Mouse (Mus musculus) induced T-regulatory cell, adult 2 months (primary cell): ENCODE results near the gene Kalrn.

Experiments used
- DNase-seq: peaks from one replicate; pipeline ENCODE4 v3.0.0-alpha.2; 2012; ENCODE audit warnings: low read depth

The Kalrn gene

GRCm38 (mm10) chr16:34036327-34037047 is 536.8 kb downstream of the Kalrn start:
- DNase-seq = no peak

GRCm38 (mm10) chr16:34035780-34036179 is 537.6 kb downstream of the Kalrn start:
- DNase-seq = no peak

GRCm38 (mm10) chr16:34034267-34034666 is 539.1 kb downstream of the Kalrn start:
- no peak for DNase-seq

- DNase-seq = no peak
Observed at GRCm38 (mm10) chr16:34032011-34032645, 541.2 kb downstream of the Kalrn start.

GRCm38 (mm10) chr16:34031565-34031964 is 541.8 kb downstream of the Kalrn start:
- no peak for DNase-seq

GRCm38 (mm10) chr16:34030379-34030778 is 543.0 kb downstream of the Kalrn start:
- no peak for DNase-seq

- DNase-seq = no peak
Observed at GRCm38 (mm10) chr16:34029790-34030189, 543.5 kb downstream of the Kalrn start.

GRCm38 (mm10) chr16:34017241-34017640 is 556.1 kb downstream of the Kalrn start:
- no peak for DNase-seq

- no peak for DNase-seq
Observed at GRCm38 (mm10) chr16:34011991-34012845, 561.1 kb downstream of the Kalrn start.

- no peak for DNase-seq
Observed at GRCm38 (mm10) chr16:34009567-34009966, 563.8 kb downstream of the Kalrn start.

GRCm38 (mm10) chr16:34005986-34006385 is 567.3 kb downstream of the Kalrn start:
- no peak for DNase-seq

GRCm38 (mm10) chr16:34004128-34004578 is 569.2 kb downstream of the Kalrn start:
- no peak for DNase-seq

GRCm38 (mm10) chr16:34003566-34004127 is 569.7 kb downstream of the Kalrn start:
- no peak for DNase-seq

GRCm38 (mm10) chr16:34000715-34001114 is 572.6 kb downstream of the Kalrn start:
- no peak for DNase-seq

- DNase-seq = peak; percentile 47
Observed at GRCm38 (mm10) chr16:33999388-33999787, 573.9 kb downstream of the Kalrn start.

GRCm38 (mm10) chr16:33998011-33998410 is 575.3 kb downstream of the Kalrn start:
- no peak for DNase-seq

- peak; percentile 81 for DNase-seq
Observed at GRCm38 (mm10) chr16:33996030-33996429, 577.3 kb downstream of the Kalrn start.

GRCm38 (mm10) chr16:33995496-33995895 is 577.8 kb downstream of the Kalrn start:
- DNase-seq = no peak

- DNase-seq = no peak
Observed at GRCm38 (mm10) chr16:33994321-33994720, 579.0 kb downstream of the Kalrn start.

GRCm38 (mm10) chr16:33990712-33991111 is 582.6 kb downstream of the Kalrn start:
- no peak for DNase-seq

GRCm38 (mm10) chr16:33989106-33989505 is 584.2 kb downstream of the Kalrn start:
- DNase-seq = no peak

- DNase-seq = peak; percentile 81
Observed at GRCm38 (mm10) chr16:33988358-33989012, 584.8 kb downstream of the Kalrn start.
